Mouse (Mus musculus) thymus, postnatal 10 days (tissue): ENCODE results near the gene Rbpms2.

ENCODE experiments used
- DNase-seq, 2 experiments: peaks; one replicate each; pipeline ENCODE4 v3.0.0; 2021; ENCODE audit warnings: low spot score in 2 of 2

Rbpms2 gene

DNA sequence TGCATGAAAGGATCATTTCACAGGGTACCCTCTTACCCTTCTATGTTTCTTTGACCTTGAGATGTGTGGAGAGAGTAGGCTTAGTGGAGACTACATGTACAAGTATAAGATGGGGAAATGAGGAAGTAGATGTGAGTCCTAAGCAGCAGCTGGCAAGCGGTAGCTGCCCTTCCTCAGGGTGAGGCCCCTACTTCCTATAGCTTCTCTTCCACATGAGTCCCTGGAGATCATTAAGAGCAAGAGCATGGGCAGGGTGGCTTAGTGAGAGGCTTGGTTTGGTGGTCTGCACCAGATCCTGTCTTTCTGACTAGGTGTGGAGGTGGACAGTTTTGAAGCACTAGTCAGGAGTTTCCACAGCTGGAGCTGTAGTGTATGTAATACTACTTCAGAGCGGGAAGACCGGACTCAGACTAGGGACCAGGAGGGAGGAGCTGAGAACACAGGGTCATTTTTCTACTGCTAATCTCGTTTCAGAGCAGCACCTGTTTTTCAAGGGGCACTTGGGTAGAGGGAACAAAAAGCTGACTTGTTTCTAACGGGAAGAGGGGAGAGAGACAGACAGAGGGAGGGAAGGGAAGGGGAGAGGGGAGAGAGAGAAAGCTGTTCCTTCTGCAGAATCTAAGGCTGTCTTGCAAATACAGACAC is 63.6 kb downstream of the Rbpms2 start:
- DNase-seq = no peak

DNA sequence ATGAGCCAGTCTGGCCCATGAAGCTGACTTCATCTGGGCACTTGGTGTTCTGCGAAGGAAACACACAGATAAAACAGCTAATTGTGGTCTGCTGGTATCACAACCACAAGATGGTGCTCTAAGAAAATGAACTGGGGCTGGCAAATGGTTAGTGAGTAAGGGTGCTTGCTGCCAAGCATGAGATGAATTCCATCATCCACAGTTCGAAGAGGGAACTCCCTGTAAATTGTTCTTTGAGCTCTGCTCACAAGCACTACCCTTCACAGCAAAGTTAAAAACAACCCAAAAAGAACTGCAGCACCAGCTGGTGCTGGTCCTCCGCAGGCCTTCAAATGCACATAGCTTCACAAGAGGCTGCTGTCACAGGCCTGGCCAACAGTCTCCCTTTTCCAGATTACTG is 66.2 kb downstream of the Rbpms2 start:
- DNase-seq = no peak

DNA sequence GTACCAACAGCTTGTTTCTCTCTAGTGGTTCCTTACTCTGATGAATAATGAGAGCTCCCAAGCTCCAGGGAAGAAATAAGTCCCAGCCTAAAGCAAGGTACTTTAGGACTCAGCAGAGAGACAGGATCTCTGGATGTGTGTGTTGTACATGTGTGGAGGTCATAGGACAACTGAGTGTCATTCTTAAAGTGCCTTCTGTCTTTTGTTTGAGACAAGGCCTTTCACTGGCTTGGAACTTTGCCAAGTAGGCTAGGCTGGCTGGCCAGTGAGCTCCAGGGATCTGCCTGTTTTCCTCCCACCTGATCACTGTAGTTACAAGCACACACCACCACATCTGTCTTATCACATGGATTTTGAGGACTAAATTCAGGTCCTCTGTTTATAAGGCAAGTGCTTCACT is 66.9 kb downstream of the Rbpms2 start:
- DNase-seq = no peak

DNA sequence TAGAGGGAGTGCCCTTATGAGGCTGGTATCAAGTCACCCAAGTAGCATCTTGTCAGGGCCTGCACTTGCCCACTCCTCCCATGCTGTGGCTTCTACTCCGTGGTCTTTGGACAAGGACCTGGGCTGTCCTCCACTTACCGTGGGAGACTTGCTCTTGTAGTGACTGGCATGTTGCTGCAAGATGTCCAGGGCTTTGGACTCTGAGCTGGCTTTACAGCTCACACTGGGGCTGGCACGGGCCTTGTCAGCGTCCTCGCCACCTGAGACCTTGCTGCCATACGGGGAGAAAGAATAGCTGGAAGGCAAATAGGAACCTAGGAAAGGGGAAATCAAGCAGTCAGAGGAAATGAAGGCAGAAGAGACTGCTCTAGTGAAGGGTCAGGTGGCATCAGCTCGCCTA is 67.9 kb downstream of the Rbpms2 start:
- DNase-seq = no peak

DNA sequence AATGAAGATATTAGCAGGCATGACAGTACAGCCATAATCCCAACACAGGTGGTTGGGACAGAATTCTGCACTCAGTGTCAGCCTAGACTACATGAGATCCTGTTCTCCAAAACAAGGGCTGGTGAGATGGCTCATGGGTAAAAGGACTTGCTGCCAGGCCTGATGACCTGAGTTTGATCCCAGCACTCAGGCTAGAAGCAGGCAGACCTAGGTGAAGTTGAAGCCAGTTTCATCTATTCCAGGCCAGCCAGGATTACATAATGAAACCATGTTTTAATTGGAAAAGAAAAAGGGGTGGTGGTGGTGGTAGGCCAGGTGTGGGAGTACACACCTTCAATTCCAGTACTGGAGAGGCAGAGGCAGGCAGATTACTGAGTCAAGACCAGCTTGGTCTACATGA is 68.5 kb downstream of the Rbpms2 start:
- DNase-seq = no peak

DNA sequence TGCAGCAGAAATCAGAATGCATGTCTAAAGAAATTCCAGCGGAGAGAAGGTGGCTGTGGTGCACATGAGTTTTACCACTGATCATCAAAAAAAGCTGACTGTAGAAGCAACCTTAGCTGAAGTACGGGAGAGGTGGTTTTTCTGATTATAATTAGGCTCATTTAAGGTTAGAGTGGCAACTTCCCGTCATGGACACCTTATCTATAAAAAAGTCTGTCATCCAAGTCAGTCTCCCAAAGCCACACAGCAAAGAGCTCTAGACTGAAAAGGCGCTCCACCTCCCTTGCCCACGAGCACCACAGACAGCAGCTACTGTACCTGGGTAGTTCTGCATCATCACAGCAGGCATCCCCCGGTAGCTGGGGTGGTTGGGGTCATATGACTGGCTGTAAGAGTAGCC is 71.1 kb downstream of the Rbpms2 start:
- DNase-seq = no peak

- no peak for DNase-seq
Observed at GRCm38 (mm10) chr9:65702286-65702685, 72.8 kb downstream of the Rbpms2 start.

DNA sequence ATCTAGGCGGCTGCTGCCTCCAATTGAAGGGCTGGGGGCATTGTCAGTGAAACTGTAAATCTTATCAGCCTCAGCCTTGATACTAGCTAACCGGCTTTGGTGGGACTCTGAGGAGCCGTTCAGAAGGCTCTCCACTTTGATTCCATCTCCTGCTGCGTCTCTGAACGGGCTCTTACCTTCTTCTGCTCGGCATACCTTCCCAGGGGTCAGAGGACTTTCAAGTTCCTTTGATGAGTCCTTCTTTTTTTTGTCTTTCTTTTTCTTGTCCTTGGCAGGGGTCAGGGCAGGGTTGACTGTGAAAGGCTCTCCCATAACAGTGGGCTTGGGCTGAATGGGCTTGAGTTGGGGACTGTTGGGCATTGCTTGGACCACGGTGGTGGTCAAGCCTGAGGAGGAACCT is 73.8 kb downstream of the Rbpms2 start:
- no peak for DNase-seq

DNA sequence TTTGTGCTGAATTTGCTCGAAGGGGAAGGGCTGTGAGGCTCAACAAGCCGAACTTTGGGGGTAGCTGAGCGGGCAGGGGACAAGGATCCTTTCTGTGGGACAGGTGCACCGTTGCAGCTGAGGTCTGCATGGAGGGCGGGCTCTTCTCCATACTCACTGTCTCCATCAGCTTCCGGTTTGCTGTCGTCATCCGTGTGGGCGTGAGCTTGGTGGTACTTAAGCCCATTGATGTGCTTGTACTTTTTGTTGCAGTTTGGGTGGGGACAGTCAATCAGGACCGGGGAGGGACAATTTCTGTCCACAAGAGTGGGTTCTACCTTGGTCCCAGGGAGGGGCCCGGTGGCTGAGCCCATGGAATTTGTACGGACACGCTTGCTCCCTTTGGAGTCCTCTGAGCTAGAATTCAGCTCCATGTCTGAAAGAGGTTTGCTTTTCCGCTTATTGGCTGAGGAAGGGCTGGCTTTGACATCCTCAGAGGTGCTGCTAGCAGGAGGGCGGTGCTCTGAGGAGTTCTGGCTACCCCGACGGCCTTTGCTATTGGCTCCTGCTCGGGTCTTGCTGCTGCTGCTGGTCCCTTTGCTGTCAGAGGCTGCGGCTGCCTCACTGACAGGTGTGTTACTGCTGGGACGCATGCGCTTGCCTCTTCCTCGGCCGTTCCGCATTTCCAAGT is 74.6 kb downstream of the Rbpms2 start:
- no peak for DNase-seq
